Mouse (Mus musculus) neural tube, embryonic 15.5 days (tissue): ENCODE measurements around the gene Bcorl1. TPM values are rescaled to one million over a fixed set of nuclear protein-coding genes. Genes with fewer than 3 reads are reported as not detected.
"Not testable (repeated sequence)": the region's sequence is repeated elsewhere in the genome, so short reads cannot be mapped to it uniquely, and the experiment has no call there.

Source experiments
- ATAC-seq: fragments of 200-750 bp; cut with Nextera tagmentation; 2 replicates; pipeline ENCODE4 v1.8.0; 2017; ENCODE audit warnings: mild to moderate bottlenecking, moderate TSS enrichment, moderate library complexity; ENCODE audit not compliant: low FRiP score
- H3K27ac ChIP-seq: fragments of 300-500 bp; sonication (generic); replicated peaks from 2 replicates; pipeline ENCODE4 v1.5.1; 2015; ENCODE audit warnings: mild to moderate bottlenecking, inconsistent platforms
- H3K27me3 ChIP-seq: fragments of 300-500 bp; sonication (generic); replicated peaks from 2 replicates; pipeline ENCODE4 v1.6.1; 2015; ENCODE audit warnings: inconsistent platforms
- H3K36me3 ChIP-seq: fragments of 300-500 bp; sonication (generic); 2 replicates; pipeline ENCODE4 v1.6.1; 2015; ENCODE audit warnings: inconsistent platforms
- H3K4me1 ChIP-seq: fragments of 300-500 bp; sonication (generic); 2 replicates; pipeline ENCODE4 v1.6.1; 2015; ENCODE audit warnings: inconsistent platforms
- H3K4me2 ChIP-seq: fragments of 300-500 bp; sonication (generic); 2 replicates; pipeline ENCODE4 v1.6.1; 2015; ENCODE audit warnings: inconsistent platforms, mild to moderate bottlenecking, moderate library complexity
- H3K4me3 ChIP-seq: fragments of 300-500 bp; sonication (generic); replicated peaks from 2 replicates; pipeline ENCODE4 v1.5.1; 2015; ENCODE audit warnings: mild to moderate bottlenecking, inconsistent platforms
- H3K9ac ChIP-seq: fragments of 300-500 bp; sonication (generic); replicated peaks from 2 replicates; pipeline ENCODE4 v1.6.1; 2015; ENCODE audit warnings: mild to moderate bottlenecking, inconsistent platforms
- H3K9me3 ChIP-seq: fragments of 300-500 bp; sonication (generic); replicated peaks from 2 replicates; pipeline ENCODE4 v1.6.1; 2016; ENCODE audit warnings: inconsistent platforms
- WGBS: fragments of 180-500 bp; shearing (Covaris S2); methylation state at CpG from one replicate; pipeline ENCODE4 v1.1.7; 2015; ENCODE audit warnings: mixed read lengths; 5-methylcytosine and 5-hydroxymethylcytosine counted together
- polyA plus RNA-seq: library from polyadenylated mRNA; unstranded; fragments of >200 nt; fragmentation: Nextera tagmentation; extraction: Ambion mirVana; gene quantifications from 2 replicates; pipeline ENCODE4 v1.2.1, GENCODE M21; 2015

The Bcorl1 gene
- polyA plus RNA-seq, 1 experiment from 2014 or later: 7.2 TPM

DNA sequence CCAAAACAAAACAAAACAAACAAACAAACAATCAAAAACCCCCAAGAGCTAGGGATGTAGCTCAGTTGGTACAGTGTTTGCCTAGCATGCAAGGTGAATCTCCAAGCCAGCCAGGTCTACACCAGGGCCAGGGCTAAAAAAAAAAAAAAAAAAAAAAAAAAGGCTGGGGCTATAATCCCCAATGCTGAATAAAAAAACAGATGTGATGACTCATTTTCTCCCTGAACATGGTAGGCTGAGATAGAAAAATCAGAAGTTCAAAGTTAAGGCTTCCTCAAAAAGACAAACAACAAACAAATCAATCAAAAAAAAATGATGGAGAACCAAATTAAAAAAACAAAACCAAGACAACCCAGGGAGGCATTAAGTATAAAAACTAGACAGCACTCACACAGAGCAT is 87.9 kb downstream of the Bcorl1 start:
- Histone ChIP-seq H3K9ac (no peak overlapping the region), H3K27ac (no peak overlapping the region), H3K9me3 (no peaks in the 10 kb centered on the region), H3K36me3 (no peaks in the 10 kb centered on the region), H3K27me3 (no peaks in the 10 kb centered on the region), H3K4me1 (no peaks in the 10 kb centered on the region), H3K4me3 (no peak overlapping the region), H3K4me2 (no peak overlapping the region)
- ATAC-seq: no peak

DNA sequence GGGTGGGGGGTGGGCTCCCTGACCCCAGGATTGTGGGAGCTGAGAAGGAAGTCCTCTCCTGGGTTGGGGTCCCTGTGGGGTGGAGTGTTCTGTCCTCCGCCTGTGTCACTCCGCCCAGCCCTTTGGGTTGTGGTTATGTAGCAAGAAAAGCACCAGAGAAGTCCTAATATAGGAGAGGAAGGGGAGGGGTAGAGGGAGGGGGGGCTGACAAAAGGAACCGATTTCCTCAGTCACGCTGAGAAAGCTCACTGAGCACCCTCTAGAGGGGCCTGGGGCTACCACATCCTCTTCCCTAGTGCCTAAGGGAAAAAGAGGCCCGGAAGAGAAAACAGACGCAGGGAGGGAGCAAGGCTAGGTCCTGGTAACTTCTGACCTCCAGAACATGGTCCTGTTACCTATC is 88.4 kb downstream of the Bcorl1 start:
- no peaks in the 10 kb centered on the region for H3K9me3 ChIP-seq
- H3K27ac ChIP-seq: no peak overlapping the region
- no peaks in the 10 kb centered on the region for H3K4me1 ChIP-seq
- ATAC-seq: no peak
- H3K36me3 ChIP-seq: no peaks in the 10 kb centered on the region
- no peaks in the 10 kb centered on the region for H3K27me3 ChIP-seq
- no peak overlapping the region for H3K4me2 ChIP-seq
- WGBS: 48% methylated on average over 6 of the region's 6 CpGs
- H3K4me3 ChIP-seq: no peak overlapping the region
- no peak overlapping the region for H3K9ac ChIP-seq

DNA sequence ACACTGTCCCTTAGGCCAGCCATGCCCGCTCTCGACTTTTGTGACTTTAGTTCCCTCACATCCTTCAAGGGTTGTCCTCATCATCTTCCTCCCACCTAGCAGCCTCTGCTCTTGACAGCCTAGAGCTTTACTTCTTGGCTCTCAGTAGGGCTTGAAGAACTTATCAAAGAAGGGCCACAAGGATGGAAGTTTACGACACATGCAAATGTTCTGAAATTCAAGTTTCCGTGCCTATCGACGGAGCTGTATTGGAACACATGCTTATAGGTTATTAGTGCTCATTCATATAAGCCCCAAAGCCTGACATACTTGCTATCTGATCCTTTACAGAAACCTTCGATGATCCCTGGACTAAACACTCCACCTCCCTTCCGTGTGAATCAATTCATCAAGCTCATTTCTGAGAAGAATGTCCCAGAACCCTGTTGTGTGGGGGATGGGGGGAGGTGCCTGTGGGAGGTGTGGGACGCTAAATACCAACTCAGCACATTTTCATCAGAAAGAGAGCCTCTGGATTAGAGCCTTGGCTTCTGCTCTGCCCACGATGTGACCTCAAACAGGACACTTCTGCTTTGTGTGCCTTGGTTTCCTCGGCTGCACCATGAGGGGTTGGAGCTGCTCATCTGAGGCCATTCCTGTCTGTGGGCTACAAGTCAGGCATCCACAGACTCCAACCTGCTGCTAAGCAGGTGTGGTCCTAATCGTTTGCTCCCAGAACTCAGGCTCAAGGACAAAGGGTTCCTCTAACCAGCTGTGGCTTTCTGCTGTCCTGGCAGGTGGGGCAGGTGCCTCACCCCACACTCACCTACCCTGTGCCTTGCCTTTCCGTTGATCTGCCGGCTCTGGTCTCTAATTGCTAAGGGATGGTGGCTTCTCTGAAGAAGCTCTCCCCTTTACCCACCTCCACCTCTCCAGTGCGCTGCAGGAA is 91.7 kb downstream of the Bcorl1 start:
- Histone ChIP-seq H3K4me1 (no peaks in the 10 kb centered on the region), H3K9ac (no peak overlapping the region), H3K9me3 (no peaks in the 10 kb centered on the region), H3K27ac (no peak overlapping the region), H3K27me3 (no peaks in the 10 kb centered on the region), H3K4me3 (no peak overlapping the region), H3K36me3 (no peaks in the 10 kb centered on the region), H3K4me2 (no peak overlapping the region)
- ATAC-seq: no peak
- 70% methylated on average over 15 of the region's 15 CpGs for WGBS

DNA sequence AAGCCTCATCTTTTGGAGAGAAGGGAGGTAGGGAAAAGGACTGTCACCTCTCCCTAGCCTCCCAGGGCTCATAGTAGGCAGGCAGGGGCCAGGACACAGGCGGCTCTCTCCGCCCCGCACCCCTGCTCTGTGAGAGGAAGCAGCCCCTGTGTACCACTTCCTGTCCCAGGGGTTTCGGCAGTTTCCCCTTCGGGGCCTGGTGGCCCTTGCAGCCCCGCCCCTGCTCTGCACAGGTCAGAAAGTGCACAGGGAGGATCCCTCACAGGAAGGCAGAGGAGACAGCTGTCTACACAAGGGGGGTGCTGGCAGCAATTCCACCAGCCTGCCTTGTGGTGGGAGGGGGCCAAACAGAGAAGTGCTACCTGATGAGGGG is 92.4 kb downstream of the Bcorl1 start:
- Histone ChIP-seq H3K9me3 (no peaks in the 10 kb centered on the region), H3K9ac (no peak overlapping the region), H3K4me1 (no peaks in the 10 kb centered on the region), H3K27ac (no peak overlapping the region), H3K36me3 (no peaks in the 10 kb centered on the region), H3K4me2 (no peak overlapping the region), H3K27me3 (no peaks in the 10 kb centered on the region), H3K4me3 (no peak overlapping the region)
- no peak for ATAC-seq
- 26% methylated on average over 6 of the region's 6 CpGs for WGBS

DNA sequence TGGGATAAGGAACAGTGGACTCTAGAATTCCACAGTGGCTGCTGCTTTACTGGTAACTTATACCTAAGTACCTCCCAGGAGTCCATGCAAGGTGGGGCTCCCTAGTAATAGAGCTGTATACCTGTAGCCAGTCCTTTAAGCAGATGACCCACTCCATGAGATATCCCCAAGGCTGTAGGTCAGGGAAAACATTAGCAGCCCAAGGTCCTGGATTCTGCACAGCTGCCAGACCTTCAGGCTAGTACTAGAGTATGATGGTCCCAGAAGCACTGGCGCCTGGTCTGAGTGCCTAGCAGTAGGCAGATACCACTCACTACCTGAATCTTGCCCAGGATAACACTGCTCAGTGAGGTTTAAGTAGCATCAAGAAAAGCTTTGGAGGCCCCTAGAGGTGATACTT is 93.1 kb downstream of the Bcorl1 start:
- Histone ChIP-seq H3K4me1 (no peaks in the 10 kb centered on the region), H3K27me3 (no peaks in the 10 kb centered on the region), H3K9ac (no peak overlapping the region), H3K27ac (no peak overlapping the region), H3K4me2 (no peak overlapping the region), H3K36me3 (no peaks in the 10 kb centered on the region), H3K9me3 (no peaks in the 10 kb centered on the region), H3K4me3 (no peak overlapping the region)
- 88% methylated on average over 1 of the region's 1 CpGs for WGBS
- no peak for ATAC-seq

DNA sequence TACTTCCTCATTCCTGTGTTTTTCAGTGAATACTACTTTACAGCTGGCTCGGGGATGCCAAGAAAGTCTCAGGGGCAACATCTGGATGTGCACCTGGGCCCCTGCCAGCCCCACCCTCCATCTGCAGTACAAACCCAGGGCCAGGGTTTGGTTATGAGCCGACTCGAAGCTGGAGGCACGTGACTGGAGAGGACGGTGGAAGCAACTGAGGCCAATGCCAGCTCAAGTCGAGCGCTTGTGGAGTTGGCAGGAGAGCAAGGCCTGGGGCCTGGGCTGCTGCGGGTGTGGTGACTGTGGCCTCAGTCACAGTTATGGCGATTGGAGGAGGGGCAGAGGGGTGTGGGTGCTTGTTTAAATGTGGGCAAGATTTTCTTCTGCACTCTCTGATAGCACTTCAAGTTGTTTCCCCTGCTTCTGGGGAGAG is 94.3 kb downstream of the Bcorl1 start:
- no peaks in the 10 kb centered on the region for H3K4me1 ChIP-seq
- no peak overlapping the region for H3K9ac ChIP-seq
- WGBS: 78% methylated on average over 9 of the region's 9 CpGs
- no peaks in the 10 kb centered on the region for H3K36me3 ChIP-seq
- H3K4me2 ChIP-seq: no peak overlapping the region
- ATAC-seq: no peak
- no peak overlapping the region for H3K27ac ChIP-seq
- no peaks in the 10 kb centered on the region for H3K9me3 ChIP-seq
- H3K4me3 ChIP-seq: no peak overlapping the region
- no peaks in the 10 kb centered on the region for H3K27me3 ChIP-seq

DNA sequence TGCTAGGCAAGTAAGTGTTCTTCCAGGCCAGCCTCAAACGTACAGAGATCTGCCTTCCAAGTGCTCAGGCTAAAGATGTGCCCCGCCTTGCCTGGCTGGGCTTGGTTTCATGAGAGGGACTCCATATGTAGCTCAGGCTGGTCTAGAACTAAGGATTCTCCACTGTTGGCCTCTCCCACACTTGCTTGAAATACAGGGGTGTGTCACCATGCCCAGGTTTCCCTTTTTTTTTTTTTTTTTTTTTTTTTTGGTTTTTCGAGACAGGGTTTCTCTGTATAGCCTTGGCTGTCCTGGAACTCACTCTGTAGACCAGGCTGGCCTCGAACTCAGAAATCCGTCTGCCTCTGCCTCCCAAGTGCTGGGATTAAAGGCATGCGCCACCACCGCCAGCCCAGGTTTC is 94.9 kb downstream of the Bcorl1 start:
- H3K4me1 ChIP-seq, H3K9me3 ChIP-seq, H3K9ac ChIP-seq, H3K4me3 ChIP-seq, H3K36me3 ChIP-seq, H3K4me2 ChIP-seq, H3K27me3 ChIP-seq, H3K27ac ChIP-seq, ATAC-seq: not testable (repeated sequence)
- WGBS: 88% methylated on average over 6 of the region's 7 CpGs

DNA sequence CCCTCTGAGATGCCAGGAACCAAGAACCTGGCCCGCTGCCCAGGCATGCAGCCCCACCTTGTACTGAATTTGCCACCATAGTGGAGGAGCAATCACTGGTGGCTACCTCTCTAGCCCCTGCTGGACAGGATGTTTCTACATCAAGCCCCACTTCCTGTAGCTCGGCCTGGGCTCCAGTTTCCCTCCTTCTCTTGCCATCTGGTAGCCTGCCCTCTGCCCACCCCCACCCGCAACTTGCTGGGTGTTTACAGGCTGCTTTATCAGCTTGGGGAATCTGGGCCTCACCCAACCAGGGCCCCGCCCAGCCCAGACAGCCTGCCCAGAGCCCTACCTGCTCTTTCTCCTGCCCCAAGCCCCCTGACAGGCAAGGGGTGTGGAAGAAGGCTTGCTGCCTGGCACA is 97.9 kb downstream of the Bcorl1 start:
- no peak for ATAC-seq
- Histone ChIP-seq H3K4me3 (no peak overlapping the region), H3K36me3 (no peaks in the 10 kb centered on the region), H3K27ac (no peak overlapping the region), H3K9me3 (no peaks in the 10 kb centered on the region), H3K4me1 (no peaks in the 10 kb centered on the region), H3K4me2 (no peak overlapping the region), H3K27me3 (no peaks in the 10 kb centered on the region), H3K9ac (no peak overlapping the region)
- WGBS: 80% methylated on average over 4 of the region's 4 CpGs

DNA sequence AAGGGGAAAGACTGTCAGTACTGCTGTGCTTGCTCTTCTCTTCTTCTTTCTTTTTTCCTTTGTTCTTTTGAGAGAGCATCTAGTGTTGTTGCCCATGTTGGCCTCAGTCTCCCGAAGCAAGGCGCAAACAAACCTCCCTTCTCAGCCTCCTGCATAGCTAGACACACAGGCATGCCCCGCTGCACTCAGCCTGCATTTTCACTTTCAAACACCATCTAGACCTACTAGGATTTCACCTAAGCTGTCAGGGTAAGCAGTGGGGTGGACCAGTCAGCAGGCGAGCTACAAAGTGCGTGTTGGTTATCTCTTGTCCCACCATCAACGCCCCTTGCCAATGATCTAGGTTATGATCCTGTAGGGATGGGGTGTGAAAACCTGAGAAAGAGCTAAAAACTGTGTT is 100.4 kb downstream of the Bcorl1 start:
- no peaks in the 10 kb centered on the region for H3K27me3 ChIP-seq
- H3K36me3 ChIP-seq: no peaks in the 10 kb centered on the region
- no peak overlapping the region for H3K27ac ChIP-seq
- no peak overlapping the region for H3K4me3 ChIP-seq
- no peaks in the 10 kb centered on the region for H3K4me1 ChIP-seq
- H3K9ac ChIP-seq: no peak overlapping the region
- WGBS: 93% methylated on average over 6 of the region's 6 CpGs
- ATAC-seq: no peak
- no peaks in the 10 kb centered on the region for H3K9me3 ChIP-seq
- no peak overlapping the region for H3K4me2 ChIP-seq

DNA sequence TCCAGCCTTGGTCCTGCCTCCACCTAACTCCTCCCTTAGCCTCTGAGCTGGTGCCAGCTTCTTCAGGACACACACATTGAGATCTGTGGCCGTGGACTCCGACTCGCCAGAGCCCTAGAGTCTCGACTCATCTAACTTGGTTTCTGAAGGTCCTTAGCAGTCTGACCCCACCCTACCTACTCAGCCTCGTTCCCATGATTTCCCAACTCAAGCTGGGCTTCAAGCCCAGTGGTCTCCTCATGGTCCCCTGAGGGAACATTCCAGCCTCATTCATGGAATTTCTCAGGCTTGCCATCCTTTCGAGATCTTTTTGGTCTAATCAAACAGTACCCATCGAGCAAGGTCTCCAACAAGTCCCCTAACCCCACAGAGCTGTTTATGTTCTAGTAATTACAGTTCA is 100.8 kb downstream of the Bcorl1 start:
- Histone ChIP-seq H3K4me2 (no peak overlapping the region), H3K27ac (no peak overlapping the region), H3K9ac (no peak overlapping the region), H3K9me3 (no peaks in the 10 kb centered on the region), H3K36me3 (no peaks in the 10 kb centered on the region), H3K4me1 (no peaks in the 10 kb centered on the region), H3K4me3 (no peak overlapping the region), H3K27me3 (no peaks in the 10 kb centered on the region)
- no peak for ATAC-seq
- WGBS: 85% methylated on average over 7 of the region's 7 CpGs

DNA sequence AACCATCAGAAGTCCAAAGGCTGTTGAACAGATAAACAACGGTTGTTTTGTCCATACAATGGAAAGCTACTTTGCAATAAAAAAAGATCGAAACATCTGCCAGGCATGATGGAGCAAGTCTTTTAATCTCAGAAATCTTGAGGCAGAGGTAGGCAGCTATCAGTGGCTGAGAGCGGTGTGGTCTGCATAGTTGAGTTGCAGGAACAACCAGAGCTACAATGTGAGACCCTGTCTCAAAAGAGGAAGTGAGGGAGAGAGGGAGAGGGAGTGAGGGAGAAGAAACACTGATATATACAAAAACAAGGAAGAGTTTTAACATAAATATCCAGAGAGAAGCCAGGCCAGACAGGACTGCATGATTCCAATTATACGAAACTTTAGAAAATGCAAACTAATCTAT is 103.5 kb downstream of the Bcorl1 start:
- Histone ChIP-seq H3K27me3 (no peaks in the 10 kb centered on the region; the same call in 1 of the 2 replicates), H3K4me2 (no peak overlapping the region), H3K9ac (no peak overlapping the region), H3K27ac (no peak overlapping the region), H3K4me1 (no peaks in the 10 kb centered on the region), H3K36me3 (no peaks in the 10 kb centered on the region), H3K4me3 (no peak overlapping the region), H3K9me3 (no peaks in the 10 kb centered on the region)
- 88% methylated on average over 4 of the region's 4 CpGs for WGBS
- ATAC-seq: no peak

DNA sequence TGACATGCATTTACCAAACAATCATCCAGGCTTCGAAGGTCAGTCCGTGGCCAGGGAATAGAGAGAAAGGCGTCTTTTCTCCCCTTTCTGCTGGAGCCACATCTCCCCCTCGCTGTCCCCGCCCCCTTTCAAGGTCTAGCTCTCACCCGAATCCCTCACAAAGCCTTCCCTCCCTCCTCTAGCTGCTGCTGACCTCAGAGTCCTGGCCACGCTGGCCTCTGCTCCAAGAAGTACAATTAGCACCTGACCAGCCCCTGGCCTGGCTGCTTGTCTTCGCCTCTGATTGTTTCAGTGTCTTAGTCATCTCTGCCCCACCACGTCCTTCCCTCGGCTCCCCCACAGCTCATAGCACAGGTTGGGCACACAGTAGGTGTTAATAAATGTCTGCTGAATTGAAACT is 108.5 kb downstream of the Bcorl1 start:
- WGBS: 31% methylated on average over 10 of the region's 10 CpGs
- no peak for ATAC-seq

More for the DNA sequence above, 108.5 kb downstream of the Bcorl1 start:
- no peak overlapping the region for H3K4me2 ChIP-seq
- H3K9ac ChIP-seq: no peak overlapping the region
- no peak overlapping the region for H3K4me3 ChIP-seq
- peaks cover 6% of the 10 kb centered on the region; the same call in 1 of the 2 replicates for H3K4me1 ChIP-seq
- H3K36me3 ChIP-seq: no peaks in the 10 kb centered on the region
- no peak overlapping the region for H3K27ac ChIP-seq
- H3K9me3 ChIP-seq: no peaks in the 10 kb centered on the region
- H3K27me3 ChIP-seq: peaks cover 20% of the 10 kb centered on the region
